Mouse (Mus musculus) kidney, postnatal 4 days (tissue): ENCODE results near the gene Jsrp1.

Source experiments
- DNase-seq, 2 experiments: peaks; one replicate each; pipeline ENCODE4 v3.0.0; 2021; ENCODE audit warnings: mixed read lengths in 2 of 2

The Jsrp1 gene

GRCm38 (mm10) chr10:80808099-80808984 lies 5.0 kb downstream of the Jsrp1 start:
- peak; percentile 49 to 59 for DNase-seq

GRCm38 (mm10) chr10:80807057-80807627 lies 6.2 kb downstream of the Jsrp1 start:
- peak; percentile 79 to 86 for DNase-seq

- no peak for DNase-seq
Measured at GRCm38 (mm10) chr10:80806341-80807056, 6.8 kb downstream of the Jsrp1 start.

- peak; percentile 92 for DNase-seq
Measured at GRCm38 (mm10) chr10:80805925-80806324, 7.4 kb downstream of the Jsrp1 start.

- DNase-seq = no peak
Measured at GRCm38 (mm10) chr10:80805322-80805721, 8.0 kb downstream of the Jsrp1 start.

- no peak for DNase-seq
Measured at GRCm38 (mm10) chr10:80804916-80805315, 8.4 kb downstream of the Jsrp1 start, which contains the start of gene Amh. Gene Amh, plus strand, starts transcription at chr10:80805243.

- no peak for DNase-seq
Measured at GRCm38 (mm10) chr10:80804340-80804739, 9.0 kb downstream of the Jsrp1 start.

GRCm38 (mm10) chr10:80802996-80803395 lies 10.3 kb downstream of the Jsrp1 start:
- no peak for DNase-seq

GRCm38 (mm10) chr10:80802204-80802912 lies 10.9 kb downstream of the Jsrp1 start:
- no peak for DNase-seq

GRCm38 (mm10) chr10:80799070-80799566 lies 14.2 kb downstream of the Jsrp1 start:
- no peak for DNase-seq

GRCm38 (mm10) chr10:80798150-80799006 lies 14.9 kb downstream of the Jsrp1 start, which contains the start of the genes Sf3a2 and Plekhj1:
Gene Sf3a2, plus strand, starts transcription at chr10:80798198.
Gene Plekhj1, minus strand, starts transcription at chr10:80798626.
- peak; percentile 96 to 97 for DNase-seq

- peak in 1 of 2 experiments; percentile 91 for DNase-seq
Measured at GRCm38 (mm10) chr10:80797186-80798149, 15.8 kb downstream of the Jsrp1 start.

- no peak for DNase-seq
Measured at GRCm38 (mm10) chr10:80796307-80796848, 16.9 kb downstream of the Jsrp1 start.

GRCm38 (mm10) chr10:80794750-80795149 lies 18.5 kb downstream of the Jsrp1 start:
- no peak for DNase-seq

- DNase-seq = no peak
Measured at GRCm38 (mm10) chr10:80793803-80794202, 19.5 kb downstream of the Jsrp1 start.

- DNase-seq = no peak
Measured at GRCm38 (mm10) chr10:80793033-80793784, 20.1 kb downstream of the Jsrp1 start.

- peak in 1 of 2 experiments; percentile 45 for DNase-seq
Measured at GRCm38 (mm10) chr10:80792175-80793032, 20.9 kb downstream of the Jsrp1 start.
